11 mouse cellular contexts compared by ENCODE assay signal in genomic region chrX:152202422-152203103, GRCm38 (mm10). TPM values are rescaled to one million over a fixed set of nuclear protein-coding genes. Genes with fewer than 3 reads are reported as not detected.
A peak's percentile ranks its signal among the peaks of the same experiment; 100 is the strongest.
DNase-seq lines count a peak whose midpoint lies in the region; ATAC-seq and TF ChIP-seq lines count a peak whose summit lies in the region.
"Had no signal": no experiment of that assay in that cellular context is flagged by ENCODE, and none has a peak within 500 bp of the region (broad histone marks: within the 10 kb centered on the region; RNA-seq: fewer than 3 reads in every experiment).

No protein-coding gene starts in this region.

- H3K36me3 ChIP-seq in liver, embryonic 11.5 days (ENCODE audit: control insufficient read depth, insufficient read depth, low read length): no peaks in the 10 kb centered on the region
- peaks cover 0 to 8% of the 10 kb centered on the region in 2 experiments; a peak in 1 of 4 replicates for H3K36me3 ChIP-seq in MEL (ENCODE audit: control insufficient read depth in 1 of 2, insufficient read depth in 2 of 2, low read length in 2 of 2)
- H3K36me3 ChIP-seq: neural tube, embryonic 13.5 days had no signal

- no peak for DNase-seq in frontal cortex, postnatal 25 days (ENCODE audit: low spot score in 2 of 2)
- DNase-seq in liver, embryonic 11.5 days (ENCODE audit: low spot score): no peak
- DNase-seq in liver (no peak), MEL (ENCODE audit: low read depth, low spot score) (peak; percentile 16)
- no peak for DNase-seq in adrenal gland, postnatal 10 days
- DNase-seq in gastrocnemius, postnatal 10 days: no peak
- DNase-seq: heart, adult 18-20 months; heart, postnatal 14 days had no signal

- no peak overlapping the region for H3K9ac ChIP-seq in liver, embryonic 11.5 days (ENCODE audit: low read depth, low read length)
- peak overlapping the region; percentile 29; the same call in 1 of the 2 replicates for H3K9ac ChIP-seq in MEL (ENCODE audit: control insufficient read depth, low read depth, low read length, poor library complexity, severe bottlenecking)
- H3K9ac ChIP-seq: neural tube, embryonic 13.5 days had no signal

- no peak overlapping the region for H3K4me3 ChIP-seq in liver, embryonic 11.5 days (ENCODE audit: low read depth, low read length)
- H3K4me3 ChIP-seq in MEL (ENCODE audit: control insufficient read depth in 1 of 2, insufficient read depth in 1 of 2, low read depth in 2 of 2, low read length in 2 of 2): no peak overlapping the region
- H3K4me3 ChIP-seq: neural tube, embryonic 13.5 days had no signal

- peak; percentile 61; the same call in 1 of the 2 replicates for ATAC-seq in frontal cortex, adult (ENCODE audit: low TSS enrichment)
- peak; percentile 23; the same call in 1 of the 2 replicates for ATAC-seq in liver, embryonic 11.5 days (replicated peaks; ENCODE audit: low FRiP score)
- ATAC-seq in granulocyte monocyte progenitor cell, adult 5-6 weeks (replicated peaks; ENCODE audit: poor library complexity, severe bottlenecking): peak; percentile 48

- no peak for TF ChIP-seq RAD21 in MEL (IDR thresholded peaks at IDR 0.05; ENCODE audit: low read depth, low read length)

- no peak for TF ChIP-seq POLR2A in MEL (IDR thresholded peaks at IDR 0.05; ENCODE audit: control insufficient read depth in 1 of 2, insufficient read depth in 1 of 2, low read depth in 1 of 2, low read length in 2 of 2, poor library complexity in 1 of 2)

- TF ChIP-seq CTCF in MEL (IDR thresholded peaks at IDR 0.05 in 2 of 3, conservative IDR thresholded peaks at IDR 0.05 in 1 of 3; ENCODE audit: control insufficient read depth in 1 of 3, insufficient read depth in 1 of 3, low read depth in 2 of 3, low read length in 3 of 3, poor library complexity in 1 of 3, severe bottlenecking in 1 of 3): no peak

- no peaks in the 10 kb centered on the region for H3K4me1 ChIP-seq in liver, embryonic 11.5 days (replicated peaks; ENCODE audit: control insufficient read depth, insufficient read depth, low read length)
- peaks cover 6 to 9% of the 10 kb centered on the region in 2 experiments; a peak in 3 of 4 replicates for H3K4me1 ChIP-seq in MEL (ENCODE audit: control insufficient read depth in 1 of 2, insufficient read depth in 2 of 2, low read length in 2 of 2)

- no peaks in the 10 kb centered on the region for H3K9me3 ChIP-seq in liver, embryonic 11.5 days (ENCODE audit: control insufficient read depth, low read length)
- H3K9me3 ChIP-seq in MEL (replicated peaks; ENCODE audit: insufficient read depth, low read length): no peaks in the 10 kb centered on the region
- H3K9me3 ChIP-seq: neural tube, embryonic 13.5 days had no signal

- no peak overlapping the region for H3K4me2 ChIP-seq in liver, embryonic 11.5 days
- H3K4me2 ChIP-seq: neural tube, embryonic 13.5 days had no signal

- 32% methylated on average over 8 of the region's 8 CpGs for WGBS in liver, embryonic 11.5 days

- no peaks in the 10 kb centered on the region for H3K79me2 ChIP-seq in MEL (ENCODE audit: control insufficient read depth, insufficient read depth, low read length, poor library complexity)

- no peak overlapping the region for H3K27ac ChIP-seq in liver, embryonic 11.5 days (ENCODE audit: low read depth, low read length)
- peak overlapping the region; percentile 58; the same call in 1 of the 2 replicates for H3K27ac ChIP-seq in MEL (ENCODE audit: control insufficient read depth, low read depth, low read length)
- H3K27ac ChIP-seq: neural tube, embryonic 13.5 days had no signal

- no peak for TF ChIP-seq EP300 in MEL (IDR thresholded peaks at IDR 0.05; ENCODE audit: low read depth in 1 of 2, low read length in 2 of 2)

- H3K27me3 ChIP-seq in liver, embryonic 11.5 days (replicated peaks; ENCODE audit: control insufficient read depth, insufficient read depth, low read length): peaks cover 56% of the 10 kb centered on the region
- peaks cover 0 to 3% of the 10 kb centered on the region in 2 experiments; a peak in 2 of 4 replicates for H3K27me3 ChIP-seq in MEL (ENCODE audit: control insufficient read depth in 1 of 2, insufficient read depth in 2 of 2, low read length in 2 of 2)

TF ChIP-seq in MEL, 35 proteins besides CTCF, POLR2A, EP300 and RAD21:
- TF ChIP-seq POLR2AphosphoS2 (IDR thresholded peaks at IDR 0.05; ENCODE audit: low read length) (no peak), TBP (IDR thresholded peaks at IDR 0.05; ENCODE audit: low read depth, low read length) (0 out of 2 replicates have a peak, but pooled peaks have one; percentile 12), ELF1 (IDR thresholded peaks at IDR 0.05; ENCODE audit: low read depth, low read length) (no peak)

RNA-seq across cellular contexts. Expression of gene Kdm5c, which starts 30.3 kb away (rescaled TPM):
- polyA plus RNA-seq in liver, embryonic 11.5 days (2014; fragmentation: Nextera tagmentation; extraction: Ambion mirVana): 40.6 and 40.8 TPM in 2 replicates
- total RNA-seq in MEL (2012; rRNA removed): 102 and 107 TPM in 2 replicates
- polyA plus RNA-seq in MEL (2012; ENCODE audit: insufficient read depth in 1 of 2, insufficient read length in 2 of 2, low read depth in 1 of 2, low replicate concordance in 2 of 2, missing spikeins in 1 of 2): 100 to 1,000 TPM; 127 to 158 TPM
- total RNA-seq in granulocyte monocyte progenitor cell, adult 5-6 weeks (2014; fragmentation: Nextera tagmentation): 43.2 and 57.6 TPM in 2 replicates
- total RNA-seq in granulocyte monocyte progenitor cell, adult 5-6 weeks (2017): 33.9 and 46.7 TPM in 2 replicates
- total RNA-seq in adrenal gland, postnatal 10 days (2021): 10 to 100 TPM; 52.9 to 72.5 TPM
- 10 to 100 TPM; 19.3 to 35.5 TPM for total RNA-seq in gastrocnemius, postnatal 10 days (2021)

RNA-seq across cellular contexts. Expression of gene Iqsec2, which starts 58.5 kb away (rescaled TPM):
- polyA plus RNA-seq in liver, embryonic 11.5 days (2014; fragmentation: Nextera tagmentation; extraction: Ambion mirVana): 0.86 and 1.8 TPM in 2 replicates
- total RNA-seq in MEL (2012; rRNA removed): 0.19 and 0.39 TPM in 2 replicates
- 1 to 10 TPM in 1 of 2 experiments, not detected in 1; 1.7 TPM for polyA plus RNA-seq in MEL (2012; ENCODE audit: insufficient read depth in 1 of 2, insufficient read length in 2 of 2, low read depth in 1 of 2, low replicate concordance in 2 of 2, missing spikeins in 1 of 2)
- total RNA-seq in granulocyte monocyte progenitor cell, adult 5-6 weeks (2014; fragmentation: Nextera tagmentation): 7.4 and 10.5 TPM in 2 replicates
- total RNA-seq in granulocyte monocyte progenitor cell, adult 5-6 weeks (2017): 0.60 and 5.3 TPM in 2 replicates
- total RNA-seq in adrenal gland, postnatal 10 days (2021): 10 to 100 TPM; 25.3 to 30.0 TPM
- 10 to 100 TPM; 15.5 to 17.5 TPM for total RNA-seq in gastrocnemius, postnatal 10 days (2021)
